Mouse (Mus musculus): ENCODE data around the gene Atf6. TPM values are rescaled to one million over a fixed set of nuclear protein-coding genes. Genes with fewer than 3 reads are reported as not detected.

Gene Atf6
- polyA plus RNA-seq (2012; rRNA removed; ENCODE audit: low replicate concordance): 9.2 and 18.1 TPM in 2 replicates

DNA sequence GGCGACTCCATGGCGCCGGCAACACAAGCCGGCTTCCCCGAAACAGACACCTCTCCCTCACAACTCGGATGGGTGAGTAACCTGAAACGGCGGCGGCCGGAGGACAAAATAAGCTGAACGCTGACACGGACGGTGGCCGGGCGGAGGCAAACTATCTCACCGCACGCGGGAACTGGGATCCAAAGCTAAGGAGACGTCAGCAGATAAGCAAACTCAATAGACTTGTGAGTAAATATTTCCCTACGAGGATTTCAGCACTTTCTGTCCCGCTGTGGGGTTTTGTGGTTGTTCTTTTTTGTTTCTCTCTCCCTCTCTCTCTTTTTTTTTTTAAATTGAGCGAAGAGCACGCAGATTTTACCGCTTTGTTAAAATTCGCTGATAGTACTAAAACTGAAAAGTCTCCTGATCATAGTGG, at the start of gene Atf6:
Gene Atf6, minus strand, starts transcription at position 81 of the 415 bp plus-strand sequence.

GRCm38 (mm10) chr1:170912891-170913615, 45.5 kb upstream of the Atf6 start, which contains the start of gene Fcrlb:
TSS of gene Fcrlb (minus strand) at chr1:170912941.

DNA sequence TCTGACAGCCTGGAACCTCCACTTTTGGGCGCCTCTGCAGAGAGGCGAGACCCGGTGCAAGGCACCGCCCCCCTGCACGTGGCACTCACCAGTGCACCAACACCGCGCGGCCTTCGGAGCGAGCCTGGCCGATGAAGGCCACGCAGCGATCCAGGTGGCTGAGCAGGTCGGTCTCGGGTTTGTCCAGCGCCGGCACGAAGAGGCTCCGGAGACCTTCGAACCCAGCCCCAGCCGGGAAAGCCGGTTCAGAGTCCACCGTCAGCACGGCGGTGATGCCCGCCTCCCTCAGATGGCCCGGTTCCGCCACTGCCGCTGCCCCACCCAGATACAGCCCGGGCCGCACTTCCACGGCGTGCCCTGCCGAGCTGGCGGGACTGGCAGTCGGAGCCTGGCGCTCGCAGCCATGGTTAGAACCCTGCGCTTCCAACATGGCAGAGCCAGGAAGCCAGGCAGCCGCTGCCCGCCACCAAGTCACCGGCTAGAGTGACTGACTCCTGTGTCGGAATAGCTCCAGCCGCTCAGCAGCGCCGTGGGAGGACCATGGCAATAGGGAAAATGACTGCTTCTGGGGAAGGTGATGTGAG, 17.5 kb upstream of the Atf6 start, which contains the start of the genes Gm26620 and Dusp12:
Gene Gm26620, plus strand, starts transcription at position 88 of the 584 bp plus-strand sequence.
Gene Dusp12, minus strand, starts transcription at position 563 of the 584 bp plus-strand sequence.

Other genes with a start within 250 kb of the Atf6 start
- gene Olfml2b, start 223.2 kb downstream of the Atf6 start, polyA plus RNA-seq (2012; rRNA removed; ENCODE audit: low replicate concordance): 39.1 and 44.4 TPM in 2 replicates
- 0.72 and 1.5 TPM in 2 replicates for gene Gm26620, start 17.3 kb upstream of the Atf6 start, polyA plus RNA-seq (2012; rRNA removed; ENCODE audit: low replicate concordance)
- gene Dusp12, start 17.8 kb upstream of the Atf6 start, polyA plus RNA-seq (2012; rRNA removed; ENCODE audit: low replicate concordance): 10.4 and 20.8 TPM in 2 replicates
- 0.49 and 1.8 TPM in 2 replicates for gene Fcrlb, start 45.2 kb upstream of the Atf6 start, polyA plus RNA-seq (2012; rRNA removed; ENCODE audit: low replicate concordance)
- gene Fcrla, start 59.8 kb upstream of the Atf6 start, polyA plus RNA-seq (2012; rRNA removed; ENCODE audit: low replicate concordance): 30.3 and 37.9 TPM in 2 replicates
- gene Fcgr2b, start 108.8 kb upstream of the Atf6 start, polyA plus RNA-seq (2012; rRNA removed; ENCODE audit: low replicate concordance): 34.2 and 53.0 TPM in 2 replicates
- gene Fcgr4, start 151.1 kb upstream of the Atf6 start, polyA plus RNA-seq (2012; rRNA removed; ENCODE audit: low replicate concordance): 1.2 and 2.8 TPM in 2 replicates
- 22.5 and 52.0 TPM in 2 replicates for gene Fcgr3, start 197.2 kb upstream of the Atf6 start, polyA plus RNA-seq (2012; rRNA removed; ENCODE audit: low replicate concordance)
- 4.5 and 9.9 TPM in 2 replicates for gene Cfap126, start 246.1 kb upstream of the Atf6 start, polyA plus RNA-seq (2012; rRNA removed; ENCODE audit: low replicate concordance)